Mouse (Mus musculus): ENCODE measurements around the gene Tm7sf3. TPM values are rescaled to one million over a fixed set of nuclear protein-coding genes. Genes with fewer than 3 reads are reported as not detected.

The Tm7sf3 gene
- polyA plus RNA-seq, 1 experiment from 2014 or later: 27.1 TPM

- WGBS: 81% methylated on average over 9 of the region's 9 CpGs
- H3K36me3 ChIP-seq: no peaks in the 10 kb centered on the region
Observed at GRCm38 (mm10) chr6:146629781-146630756, 12.6 kb downstream of the Tm7sf3 start.

GRCm38 (mm10) chr6:146628123-146628522 is 14.5 kb downstream of the Tm7sf3 start:
- no peak for DNase-seq (ENCODE audit: low spot score)
- WGBS: 62% methylated on average over 3 of the region's 3 CpGs
- H3K9me3 ChIP-seq (replicated peaks): no peaks in the 10 kb centered on the region

More at GRCm38 (mm10) chr6:146629781-146630756, 12.6 kb downstream of the Tm7sf3 start:
- no peak overlapping the region for H3K4me3 ChIP-seq
- H3K4me1 ChIP-seq: peaks cover 31% of the 10 kb centered on the region
- DNase-seq (ENCODE audit: low spot score): no peak
- no peak overlapping the region for H3K27ac ChIP-seq (replicated peaks)
- no peaks in the 10 kb centered on the region for H3K9me3 ChIP-seq (replicated peaks)
- no peaks in the 10 kb centered on the region for H3K27me3 ChIP-seq (ENCODE audit: low read depth, poor library complexity, severe bottlenecking)

GRCm38 (mm10) chr6:146616670-146617069 is 26.0 kb downstream of the Tm7sf3 start:
- no peak for DNase-seq (ENCODE audit: low spot score)
- Histone ChIP-seq H3K27me3 (ENCODE audit: low read depth, poor library complexity, severe bottlenecking) (no peaks in the 10 kb centered on the region), H3K27ac (replicated peaks) (no peak overlapping the region), H3K4me3 (no peak overlapping the region), H3K36me3 (peaks cover 86% of the 10 kb centered on the region), H3K4me1 (no peaks in the 10 kb centered on the region), H3K9me3 (replicated peaks) (no peaks in the 10 kb centered on the region)
- WGBS: 86% methylated on average over 2 of the region's 2 CpGs

More at GRCm38 (mm10) chr6:146628123-146628522, 14.5 kb downstream of the Tm7sf3 start:
- Histone ChIP-seq H3K4me1 (peaks cover 21% of the 10 kb centered on the region), H3K27ac (replicated peaks) (no peak overlapping the region), H3K36me3 (peaks cover 7% of the 10 kb centered on the region; the same call in 1 of the 2 replicates), H3K27me3 (ENCODE audit: low read depth, poor library complexity, severe bottlenecking) (no peaks in the 10 kb centered on the region), H3K4me3 (no peak overlapping the region)

- Histone ChIP-seq H3K9me3 (replicated peaks) (no peaks in the 10 kb centered on the region), H3K4me1 (no peaks in the 10 kb centered on the region), H3K36me3 (peaks cover 85% of the 10 kb centered on the region), H3K4me3 (no peak overlapping the region), H3K27me3 (ENCODE audit: low read depth, poor library complexity, severe bottlenecking) (no peaks in the 10 kb centered on the region), H3K27ac (replicated peaks) (no peak overlapping the region)
- WGBS: 90% methylated on average over 8 of the region's 8 CpGs
- no peak for DNase-seq (ENCODE audit: low spot score)
Observed at GRCm38 (mm10) chr6:146615891-146616290, 26.7 kb downstream of the Tm7sf3 start.

DNA sequence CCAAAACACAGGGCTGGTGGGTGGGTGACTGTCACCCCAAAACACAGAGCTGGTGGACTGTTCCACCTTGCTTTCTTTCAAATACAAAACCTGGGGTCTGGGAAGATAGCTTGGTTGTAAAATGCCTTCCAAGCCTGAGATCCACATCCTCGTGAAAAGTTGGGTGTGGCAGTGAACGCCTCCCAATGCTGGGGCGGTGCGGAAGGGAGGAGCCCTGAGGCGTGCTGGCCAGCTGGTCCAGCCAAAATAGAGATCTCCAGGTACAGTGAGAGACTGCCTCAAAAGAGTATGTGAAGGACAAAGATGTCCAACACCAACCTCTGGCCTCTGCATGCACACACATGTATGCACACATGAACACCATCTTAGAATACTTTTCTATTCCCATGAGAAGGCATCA is 28.1 kb downstream of the Tm7sf3 start:
- Histone ChIP-seq H3K36me3 (peaks cover 89% of the 10 kb centered on the region), H3K4me1 (no peaks in the 10 kb centered on the region), H3K27me3 (ENCODE audit: low read depth, poor library complexity, severe bottlenecking) (no peaks in the 10 kb centered on the region), H3K4me3 (no peak overlapping the region), H3K27ac (replicated peaks) (no peak overlapping the region), H3K9me3 (replicated peaks) (no peaks in the 10 kb centered on the region)
- WGBS: 92% methylated on average over 5 of the region's 5 CpGs
- no peak for DNase-seq (ENCODE audit: low spot score)

DNA sequence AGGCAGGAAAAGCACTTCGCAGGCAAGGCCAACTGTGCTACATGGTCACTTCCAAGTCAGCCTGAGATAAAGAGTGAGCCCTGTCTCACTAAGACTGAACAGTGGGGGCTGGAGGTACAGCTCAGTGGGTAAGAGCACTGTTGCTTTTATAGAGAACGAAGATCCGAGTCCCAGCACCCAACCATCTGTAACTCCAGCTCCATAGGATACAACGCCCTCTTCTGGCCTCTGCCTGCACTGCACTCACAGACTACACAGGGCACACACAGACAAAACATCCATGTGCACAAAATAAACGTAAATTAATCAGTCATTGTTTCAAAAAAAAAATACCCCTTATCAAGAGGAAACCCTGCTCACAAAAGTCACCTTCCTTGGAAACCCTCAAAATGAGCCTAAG is 28.7 kb downstream of the Tm7sf3 start:
- Histone ChIP-seq H3K4me3 (no peak overlapping the region), H3K4me1 (no peaks in the 10 kb centered on the region), H3K36me3 (peaks cover 90% of the 10 kb centered on the region), H3K9me3 (replicated peaks) (no peaks in the 10 kb centered on the region), H3K27me3 (ENCODE audit: low read depth, poor library complexity, severe bottlenecking) (no peaks in the 10 kb centered on the region), H3K27ac (replicated peaks) (no peak overlapping the region)
- 89% methylated on average over 5 of the region's 5 CpGs for WGBS
- no peak for DNase-seq (ENCODE audit: low spot score)

DNA sequence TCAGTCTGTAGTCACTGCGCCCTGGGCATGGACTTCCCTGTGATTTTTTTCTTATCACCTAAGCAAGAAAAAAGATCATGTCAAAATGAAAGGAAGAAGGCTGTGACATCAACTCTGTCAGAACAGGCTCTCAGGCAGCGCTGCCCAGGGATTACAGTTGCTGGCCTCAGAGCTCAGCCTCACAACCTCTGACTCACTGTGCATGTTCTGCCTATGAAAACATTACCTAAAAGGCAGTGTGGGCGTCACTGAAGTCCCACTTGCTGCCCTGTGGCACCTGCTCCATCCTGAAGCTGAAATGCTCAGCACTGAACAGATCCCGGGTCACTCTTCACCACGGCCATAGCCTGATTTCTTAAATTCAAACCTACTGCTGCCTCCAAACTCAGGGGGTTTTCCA is 29.9 kb downstream of the Tm7sf3 start:
- Histone ChIP-seq H3K4me1 (no peaks in the 10 kb centered on the region), H3K9me3 (replicated peaks) (no peaks in the 10 kb centered on the region), H3K27ac (replicated peaks) (no peak overlapping the region), H3K4me3 (no peak overlapping the region), H3K36me3 (peaks cover 88% of the 10 kb centered on the region), H3K27me3 (ENCODE audit: low read depth, poor library complexity, severe bottlenecking) (no peaks in the 10 kb centered on the region)
- 91% methylated on average over 5 of the region's 5 CpGs for WGBS
- no peak for DNase-seq (ENCODE audit: low spot score)

GRCm38 (mm10) chr6:146611897-146612296 is 30.7 kb downstream of the Tm7sf3 start:
- no peaks in the 10 kb centered on the region for H3K27me3 ChIP-seq (ENCODE audit: low read depth, poor library complexity, severe bottlenecking)
- no peak overlapping the region for H3K4me3 ChIP-seq
- H3K9me3 ChIP-seq (replicated peaks): no peaks in the 10 kb centered on the region
- no peak overlapping the region for H3K27ac ChIP-seq (replicated peaks)
- WGBS: 92% methylated on average over 7 of the region's 7 CpGs
- H3K4me1 ChIP-seq: no peaks in the 10 kb centered on the region
- no peak for DNase-seq (ENCODE audit: low spot score)
- peaks cover 88% of the 10 kb centered on the region for H3K36me3 ChIP-seq

- H3K4me1 ChIP-seq: no peaks in the 10 kb centered on the region
- H3K4me3 ChIP-seq: no peak overlapping the region
- no peaks in the 10 kb centered on the region for H3K9me3 ChIP-seq (replicated peaks)
- DNase-seq (ENCODE audit: low spot score): no peak
- H3K27me3 ChIP-seq (ENCODE audit: low read depth, poor library complexity, severe bottlenecking): no peaks in the 10 kb centered on the region
- 92% methylated on average over 6 of the region's 6 CpGs for WGBS
- no peak overlapping the region for H3K27ac ChIP-seq (replicated peaks)
- peaks cover 88% of the 10 kb centered on the region for H3K36me3 ChIP-seq
Observed at GRCm38 (mm10) chr6:146611385-146611784, 31.2 kb downstream of the Tm7sf3 start.

- WGBS: 83% methylated on average over 10 of the region's 10 CpGs
- no peaks in the 10 kb centered on the region for H3K4me1 ChIP-seq
- peaks cover 95% of the 10 kb centered on the region for H3K36me3 ChIP-seq
- H3K9me3 ChIP-seq (replicated peaks): no peaks in the 10 kb centered on the region
- DNase-seq (ENCODE audit: low spot score): no peak
- H3K4me3 ChIP-seq: no peak overlapping the region
- no peak overlapping the region for H3K27ac ChIP-seq (replicated peaks)
- H3K27me3 ChIP-seq (ENCODE audit: low read depth, poor library complexity, severe bottlenecking): no peaks in the 10 kb centered on the region
Observed at GRCm38 (mm10) chr6:146603651-146604050, 39.0 kb downstream of the Tm7sf3 start.

DNA sequence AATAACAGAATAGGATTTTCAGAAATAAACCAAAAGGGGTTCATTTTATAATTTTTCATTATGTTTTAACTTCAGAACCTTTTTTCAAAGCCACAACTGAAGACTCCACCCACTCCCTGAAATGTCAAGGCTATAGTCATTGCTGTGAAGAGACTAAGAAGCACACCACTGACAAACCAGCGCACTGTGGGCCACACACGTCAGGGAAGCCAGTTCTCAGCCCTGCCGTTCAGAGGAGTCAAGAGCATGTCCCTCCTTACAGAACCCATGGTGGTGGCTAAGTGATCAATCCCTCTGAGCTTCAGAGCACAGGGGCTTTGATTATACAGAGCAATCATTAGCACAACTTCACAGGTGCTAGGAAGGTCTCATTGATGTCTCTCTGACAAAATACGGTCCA is 40.0 kb downstream of the Tm7sf3 start:
- Histone ChIP-seq H3K36me3 (peaks cover 96% of the 10 kb centered on the region), H3K4me3 (no peak overlapping the region), H3K9me3 (replicated peaks) (no peaks in the 10 kb centered on the region), H3K4me1 (no peaks in the 10 kb centered on the region), H3K27ac (replicated peaks) (no peak overlapping the region), H3K27me3 (ENCODE audit: low read depth, poor library complexity, severe bottlenecking) (no peaks in the 10 kb centered on the region)
- WGBS: 98% methylated on average over 4 of the region's 4 CpGs
- no peak for DNase-seq (ENCODE audit: low spot score)

DNA sequence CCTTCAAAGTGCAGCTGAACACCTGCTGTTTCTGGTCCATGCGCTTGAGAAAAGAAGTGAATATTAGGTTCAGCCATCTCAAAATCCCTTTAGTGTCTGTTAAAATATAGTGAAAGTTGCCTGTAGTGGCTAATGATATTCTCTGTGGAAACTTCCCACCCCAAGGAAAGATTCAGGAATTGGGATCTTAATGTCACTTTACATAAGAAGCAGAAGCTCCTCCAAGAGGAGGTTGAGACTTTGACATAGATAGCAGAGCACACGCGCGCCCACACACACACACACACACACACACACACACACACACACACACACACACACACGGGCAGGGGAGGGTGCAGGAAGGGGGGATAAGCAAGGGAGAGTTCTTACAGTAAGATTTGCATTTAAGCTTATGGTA is 57.5 kb downstream of the Tm7sf3 start:
- Histone ChIP-seq H3K9me3 (replicated peaks) (no peaks in the 10 kb centered on the region), H3K36me3 (peaks cover 55% of the 10 kb centered on the region), H3K4me1 (peaks cover 4% of the 10 kb centered on the region; the same call in 1 of the 2 replicates), H3K4me3 (no peak overlapping the region), H3K27me3 (ENCODE audit: low read depth, poor library complexity, severe bottlenecking) (no peaks in the 10 kb centered on the region), H3K27ac (replicated peaks) (no peak overlapping the region)
- 94% methylated on average over 5 of the region's 5 CpGs for WGBS
- DNase-seq (ENCODE audit: low spot score): no peak

DNA sequence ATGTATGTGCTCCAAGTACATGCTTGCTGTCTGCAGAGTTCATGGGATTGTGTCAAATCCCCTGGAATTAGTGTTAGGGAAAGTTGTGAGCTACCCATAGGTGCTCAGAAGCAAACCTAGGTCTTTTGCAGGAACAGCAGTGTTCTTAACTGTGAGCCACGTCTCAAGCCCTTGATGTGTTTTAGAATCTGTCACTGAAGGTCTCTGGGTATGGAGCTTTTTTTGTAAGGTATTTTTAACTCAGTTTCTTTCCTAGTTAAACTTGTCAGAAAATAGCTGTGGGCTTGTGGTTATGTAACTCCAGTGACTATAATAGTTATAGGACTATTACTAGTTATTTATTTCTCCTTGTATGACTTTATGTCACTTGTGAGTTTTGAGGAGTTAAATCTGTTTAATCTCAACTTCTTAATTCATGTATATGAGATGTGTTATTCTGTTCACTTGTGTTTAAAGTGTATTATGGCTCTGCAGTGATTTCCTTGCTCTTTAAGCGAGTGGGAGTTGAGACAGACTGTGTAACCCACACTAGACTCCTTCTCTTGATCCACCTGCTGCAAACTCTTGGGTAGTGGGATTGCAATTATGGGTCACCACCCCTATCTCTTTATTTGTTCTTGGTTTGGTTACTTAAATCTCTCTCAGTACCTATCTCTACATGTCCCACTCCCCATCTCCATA is 59.1 kb downstream of the Tm7sf3 start:
- Histone ChIP-seq H3K27ac (replicated peaks) (no peak overlapping the region), H3K4me3 (no peak overlapping the region), H3K4me1 (peaks cover 19% of the 10 kb centered on the region), H3K36me3 (peaks cover 39% of the 10 kb centered on the region), H3K27me3 (ENCODE audit: low read depth, poor library complexity, severe bottlenecking) (no peaks in the 10 kb centered on the region), H3K9me3 (replicated peaks) (no peaks in the 10 kb centered on the region)
- 85% methylated on average over 2 of the region's 2 CpGs for WGBS
- DNase-seq (ENCODE audit: low spot score): no peak
